Mouse (Mus musculus) neutrophil, adult 65 days (primary cell): ENCODE data around the gene Sp7. TPM values are rescaled to one million over a fixed set of nuclear protein-coding genes. Genes with fewer than 3 reads are reported as not detected.

Experiments
- total RNA-seq: library from RNA; stranded (reverse); gene quantifications from 2 replicates; pipeline ENCODE4 v1.2.4, GENCODE M21; 2023

Gene Sp7
- total RNA-seq, result 0.27 TPM in 1 of 2 replicates, not detected in the other

GRCm38 (mm10) chr15:102366733-102367344 is at the start of gene Sp7:
TSS of gene Sp7 (minus strand) at chr15:102367182.

GRCm38 (mm10) chr15:102405489-102406195 is 38.7 kb upstream of the Sp7 start, which contains the start of gene Sp1:
TSS of gene Sp1 (plus strand) at chr15:102406143.

GRCm38 (mm10) chr15:102350138-102350941 is 16.6 kb downstream of the Sp7 start, which contains the start of gene Aaas:
TSS of gene Aaas (minus strand) at chr15:102350771.

GRCm38 (mm10) chr15:102331610-102332015 is 35.4 kb downstream of the Sp7 start, which contains the start of gene Myg1:
TSS of gene Myg1 (plus strand) at chr15:102331709.

GRCm38 (mm10) chr15:102326022-102326576 is 40.9 kb downstream of the Sp7 start, which contains the start of gene Pfdn5:
TSS of gene Pfdn5 (plus strand) at chr15:102326116.

Other genes with a start within 250 kb of the Sp7 start
- 30.6 and 44.9 TPM in 2 replicates for gene Spryd3, start 230.9 kb downstream of the Sp7 start, total RNA-seq
- 0.48 TPM in 1 of 2 replicates, not detected in the other for gene Igfbp6, start 222.8 kb downstream of the Sp7 start, total RNA-seq
- gene Soat2, start 216.7 kb downstream of the Sp7 start, total RNA-seq, result 2.3 and 2.9 TPM in 2 replicates
- gene Zfp740, start 163.9 kb downstream of the Sp7 start, total RNA-seq, result 75.2 and 102 TPM in 2 replicates
- gene Csad, start 162.5 kb downstream of the Sp7 start, total RNA-seq, result 21.5 and 30.3 TPM in 2 replicates
- gene Itgb7, start 135.2 kb downstream of the Sp7 start, total RNA-seq, result 198 and 201 TPM in 2 replicates
- 32.5 and 34.1 TPM in 2 replicates for gene Rarg, start 109.7 kb downstream of the Sp7 start, total RNA-seq
- gene Gm9918, start 96.6 kb downstream of the Sp7 start, total RNA-seq, result not detected in 2 replicates
- 31.4 and 34.2 TPM in 2 replicates for gene Mfsd5, start 87.7 kb downstream of the Sp7 start, total RNA-seq
- gene Espl1, start 70.9 kb downstream of the Sp7 start, total RNA-seq, result 31.1 and 43.9 TPM in 2 replicates
- 259 and 280 TPM in 2 replicates for gene Pfdn5, start 41.1 kb downstream of the Sp7 start, total RNA-seq
- 31.4 and 36.0 TPM in 2 replicates for gene Myg1, start 35.5 kb downstream of the Sp7 start, total RNA-seq
- gene Aaas, start 16.4 kb downstream of the Sp7 start, total RNA-seq, result 16.5 and 25.4 TPM in 2 replicates
- 125 and 138 TPM in 2 replicates for gene Sp1, start 39.0 kb upstream of the Sp7 start, total RNA-seq
- gene Amhr2, start 78.2 kb upstream of the Sp7 start, total RNA-seq, result 0.48 TPM in 1 of 2 replicates, not detected in the other
- 422 and 441 TPM in 2 replicates for gene Prr13, start 91.8 kb upstream of the Sp7 start, total RNA-seq
- gene Pcbp2, start 103.4 kb upstream of the Sp7 start, total RNA-seq, result 501 and 530 TPM in 2 replicates
- 11.3 TPM in 1 of 2 replicates, not detected in the other for gene Gm10337, start 136.5 kb upstream of the Sp7 start, total RNA-seq
- 0.22 and 0.23 TPM in 2 replicates for gene Map3k12, start 149.9 kb upstream of the Sp7 start, total RNA-seq
- 12.6 and 21.3 TPM in 2 replicates for gene Tarbp2, start 151.0 kb upstream of the Sp7 start, total RNA-seq
- 3.7 and 6.9 TPM in 2 replicates for gene Npff, start 157.8 kb upstream of the Sp7 start, total RNA-seq